Mouse (Mus musculus) liver, adult 2 months (tissue): Measurements from ENCODE around the gene Slain2.

Experiments used
- CTCF ChIP-seq: fragments of 200-500 bp; IDR thresholded peaks from 2 replicates; pipeline ENCODE4 v1.5.1; 2011; ENCODE audit warnings: low read depth, low read length, control low read depth
- POLR2A ChIP-seq: fragments of 200-500 bp; IDR thresholded peaks from 2 replicates; pipeline ENCODE4 v1.6.1; 2011; ENCODE audit warnings: low read length, control low read depth; ENCODE audit not compliant: insufficient read depth; ENCODE audit errors: extremely low read depth

GRCm38 (mm10) chr5:72910373-72910772 lies 3.7 kb upstream of the Slain2 start:
- TF ChIP-seq CTCF (no peak), POLR2A (no peak)
